Mouse (Mus musculus): ENCODE measurements around the gene Slc38a6. TPM values are rescaled to one million over a fixed set of nuclear protein-coding genes. Genes with fewer than 3 reads are reported as not detected.

The Slc38a6 gene
- 1 to 10 TPM; 3.0 to 3.1 TPM for total RNA-seq (2021)
- long read RNA-seq, experiment 1, partial matches to known transcripts, result 1 of 2 reads
- long read RNA-seq, experiment 1, other reads (novel, unspliced or antisense), result 0 of 2 reads
- long read RNA-seq, experiment 2, partial matches to known transcripts, result 0 of 1 reads
- long read RNA-seq, experiment 2, other reads (novel, unspliced or antisense), result 1 of 1 reads

DNA sequence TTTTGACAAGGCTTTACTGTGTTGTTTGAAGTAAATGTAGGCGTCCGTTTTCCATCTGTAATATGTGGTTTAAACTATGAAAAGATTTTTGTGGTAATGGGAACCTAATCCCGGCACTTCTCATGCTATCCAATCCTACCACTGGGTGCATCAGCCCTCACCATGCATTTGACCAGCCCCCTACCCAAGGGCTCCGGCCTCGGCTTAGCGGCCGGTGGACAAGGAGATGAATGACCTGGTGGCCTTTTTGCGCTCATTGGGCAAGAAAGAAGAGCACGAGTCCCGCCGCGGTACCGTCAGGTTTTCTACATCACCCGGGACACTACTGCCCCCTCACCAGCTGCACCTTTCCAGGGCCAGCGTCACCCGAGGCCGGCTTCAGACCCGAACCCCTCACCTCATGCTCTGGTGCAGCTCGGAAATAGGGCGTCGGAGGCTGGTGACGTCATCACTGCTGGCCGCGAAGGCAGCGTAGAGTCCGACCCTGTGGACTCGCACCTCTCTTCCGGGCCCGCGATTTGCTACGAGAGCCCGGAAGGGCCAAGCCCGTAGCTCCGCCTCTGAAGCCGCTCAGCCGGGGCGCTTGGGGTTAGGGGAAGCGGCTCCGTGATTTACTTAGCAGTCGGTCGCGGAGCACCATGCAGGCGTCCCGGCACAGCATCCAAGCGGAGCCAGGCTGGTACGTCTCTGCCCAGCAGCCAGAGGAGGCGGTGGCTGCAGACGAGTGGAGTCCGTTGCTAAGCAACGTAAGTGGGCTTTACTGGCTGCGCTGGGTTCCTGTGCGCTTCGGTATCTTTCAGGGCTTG lies at the start of gene Slc38a6, which contains the start of gene Trmt5:
TSS of gene Slc38a6 (plus strand) at position 493 of the 806 bp plus-strand sequence.
TSS of gene Trmt5 (minus strand) at position 424 of the 806 bp plus-strand sequence.
- peak; percentile 92 for DNase-seq

DNA sequence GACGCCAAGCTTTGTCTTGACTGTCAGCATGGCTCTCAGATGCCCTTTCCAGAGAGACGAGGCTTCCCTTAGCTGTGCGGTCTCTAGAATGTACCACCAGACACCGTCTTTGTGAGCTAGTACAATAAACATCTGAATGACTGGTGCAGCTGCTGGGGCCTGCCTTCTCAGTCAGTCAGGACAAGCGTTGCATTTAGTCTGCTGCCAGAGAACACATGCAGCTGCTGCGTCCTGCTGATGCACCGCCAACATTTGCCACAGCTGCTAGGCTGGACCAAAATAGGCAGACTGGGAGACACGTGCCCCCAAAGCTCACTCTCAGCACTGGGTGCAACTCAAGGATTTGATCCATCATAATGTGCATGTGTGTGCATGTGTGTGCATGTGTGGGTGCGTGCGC lies 44.6 kb upstream of the Slc38a6 start:
- peak; percentile 70 for DNase-seq

DNA sequence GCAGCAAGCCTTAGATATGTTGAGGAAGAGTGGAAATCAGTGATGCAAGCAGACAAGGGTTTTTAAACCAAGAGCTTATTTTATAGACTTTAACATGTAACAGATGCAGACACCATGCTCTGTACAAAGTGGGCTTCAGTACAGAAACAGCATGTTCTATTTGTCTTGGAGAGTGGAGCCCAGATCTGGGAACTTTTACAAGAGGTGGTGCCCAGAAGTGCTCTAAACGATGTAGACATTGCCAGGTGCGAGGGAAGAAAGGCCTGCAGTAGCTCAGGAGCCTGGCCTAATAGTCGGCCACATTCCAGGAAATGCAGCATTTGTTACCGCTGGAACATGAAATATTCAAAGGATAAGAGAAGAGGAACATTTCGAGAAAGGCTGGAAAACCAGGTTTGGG lies 40.9 kb upstream of the Slc38a6 start:
- DNase-seq, result no peak

DNA sequence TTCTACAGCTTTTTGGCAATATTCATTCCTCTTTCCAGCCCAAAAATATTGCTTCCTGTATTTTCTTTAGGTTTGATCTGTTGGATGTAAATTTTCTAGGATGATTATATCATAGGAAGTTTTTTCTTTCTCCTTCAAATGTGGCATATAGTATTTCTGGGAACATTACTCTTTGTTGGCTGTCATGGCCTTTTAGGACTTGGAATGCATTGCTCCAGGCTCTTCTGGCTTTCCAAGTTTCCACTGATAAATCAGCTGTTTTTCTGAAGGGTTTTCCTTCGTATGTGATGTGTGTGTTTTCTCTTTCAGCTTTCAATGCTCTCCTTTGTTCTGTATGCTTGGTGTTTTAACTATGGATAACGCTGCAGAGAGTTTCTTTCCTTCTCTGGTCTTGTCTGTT lies 31.6 kb upstream of the Slc38a6 start:
- no peak for DNase-seq

DNA sequence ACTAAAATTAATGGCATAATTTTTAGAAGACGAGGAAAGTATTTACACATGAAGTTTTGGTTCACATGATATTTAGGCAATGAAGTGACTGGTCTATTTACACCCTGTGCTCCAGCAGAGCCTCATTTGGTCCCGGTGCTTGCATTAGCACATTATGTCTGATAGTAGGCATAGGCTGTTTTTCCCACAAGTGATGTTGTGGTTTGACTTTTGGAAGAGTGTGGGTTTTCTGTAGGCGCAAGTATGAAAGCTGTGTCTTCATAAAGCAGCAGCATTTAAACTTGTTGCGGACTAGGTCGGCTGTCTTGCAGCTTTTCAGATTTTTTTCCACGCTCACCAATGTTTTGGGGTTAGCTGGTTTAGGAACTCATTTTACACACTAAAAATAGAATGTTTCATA lies 27.3 kb upstream of the Slc38a6 start:
- DNase-seq, result no peak

DNA sequence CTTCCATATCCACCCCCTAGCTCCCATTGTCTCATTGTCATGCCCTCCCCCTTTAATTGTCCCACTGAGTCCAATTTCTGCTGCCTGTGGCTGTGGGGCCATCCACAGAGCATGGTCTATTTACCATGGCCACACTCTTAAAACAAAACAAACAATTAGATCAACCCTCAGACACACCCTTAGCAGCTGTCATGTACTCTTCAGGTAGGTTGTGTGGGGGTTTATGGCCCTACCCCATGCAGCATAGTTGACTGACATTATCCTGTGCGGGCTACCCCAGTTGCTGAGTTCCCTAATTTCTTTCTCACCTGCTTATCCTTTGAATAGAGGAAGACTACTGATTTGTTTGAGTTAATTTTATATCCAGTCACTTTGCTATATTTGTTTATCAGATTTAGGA lies 26.2 kb upstream of the Slc38a6 start:
- DNase-seq, result no peak

DNA sequence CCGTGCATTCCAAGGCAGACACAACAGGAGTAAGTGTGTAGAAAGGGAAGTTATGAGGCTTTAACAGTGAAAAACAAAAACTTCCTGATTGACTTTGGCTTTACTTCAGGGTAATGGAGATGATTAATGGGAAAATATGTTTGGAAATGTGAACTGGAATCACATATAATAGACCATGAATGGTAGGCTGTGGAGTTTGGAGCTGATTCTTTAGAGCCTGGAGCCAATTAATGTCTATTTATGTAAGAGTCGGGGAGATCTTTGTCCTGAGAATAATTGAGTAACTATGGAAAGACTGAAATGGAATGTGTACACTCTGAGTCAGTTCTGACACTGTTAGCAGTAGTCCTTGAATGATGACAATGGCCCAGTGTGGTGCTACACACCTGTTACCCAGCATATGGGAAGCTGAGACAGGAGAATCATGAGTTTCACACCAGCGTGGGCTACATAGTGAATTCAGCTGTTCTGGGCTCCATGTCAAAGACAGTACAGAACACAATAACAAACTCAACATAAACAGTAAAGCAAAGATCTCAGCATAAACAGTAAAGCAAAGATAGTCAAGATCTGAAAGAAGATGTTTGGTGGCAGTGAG lies 21.1 kb upstream of the Slc38a6 start:
- no peak for DNase-seq

DNA sequence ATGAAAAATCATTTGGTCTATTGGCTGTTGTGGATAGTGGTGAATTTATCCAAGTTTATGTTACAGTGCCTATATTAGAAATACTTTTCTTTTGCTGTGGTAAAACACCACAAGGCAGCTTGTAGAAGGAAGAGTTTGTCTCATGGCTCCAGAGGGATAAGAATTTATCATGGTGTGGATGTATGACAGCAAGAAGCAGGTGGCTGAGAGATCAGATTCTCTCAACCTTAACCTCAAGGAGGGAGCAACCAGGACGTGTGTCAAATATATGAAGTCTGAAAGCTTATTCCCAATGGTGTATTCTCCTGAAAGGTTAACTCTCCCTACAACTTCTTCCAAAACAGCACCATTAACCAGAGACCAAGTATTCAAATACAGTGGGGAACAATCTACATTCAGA lies 20.0 kb upstream of the Slc38a6 start:
- no peak for DNase-seq

DNA sequence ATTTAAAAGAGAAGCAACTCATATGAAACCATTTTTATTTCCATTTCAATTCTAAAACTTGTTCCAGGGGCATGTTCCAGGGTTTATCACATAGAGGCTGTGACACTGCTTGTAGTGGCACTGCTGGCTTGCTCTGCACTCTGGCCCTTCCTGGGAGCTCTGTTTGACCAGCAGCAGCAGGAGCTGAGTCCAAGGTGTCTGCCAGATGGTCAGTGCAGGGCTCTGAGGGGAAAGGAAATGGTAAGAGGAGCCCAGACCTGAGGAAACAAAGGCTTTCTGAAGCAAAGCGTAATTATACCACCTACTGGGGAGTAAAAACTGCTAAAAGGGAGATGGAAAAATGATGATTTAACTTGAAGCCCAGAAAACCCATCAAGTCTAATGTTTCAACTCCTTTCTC lies 18.1 kb upstream of the Slc38a6 start:
- DNase-seq, result no peak

DNA sequence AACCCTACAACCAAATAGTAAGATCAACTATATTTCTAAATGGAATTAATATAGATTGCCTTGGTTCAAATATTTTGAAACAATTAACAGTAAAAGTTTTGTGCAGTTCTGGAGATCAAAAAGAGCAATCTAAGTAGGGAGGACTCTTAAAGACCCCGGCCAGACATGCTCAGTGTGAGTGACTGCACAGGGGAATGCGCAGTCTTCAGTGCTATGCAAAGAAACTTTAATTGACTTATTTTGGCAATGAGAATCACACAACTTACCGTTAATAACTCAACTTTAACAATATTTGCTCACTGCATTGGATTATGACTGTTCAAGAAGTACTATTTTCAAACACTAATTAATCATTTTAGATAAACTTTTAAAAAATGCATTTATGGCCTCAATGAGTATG lies 17.0 kb upstream of the Slc38a6 start:
- no peak for DNase-seq

DNA sequence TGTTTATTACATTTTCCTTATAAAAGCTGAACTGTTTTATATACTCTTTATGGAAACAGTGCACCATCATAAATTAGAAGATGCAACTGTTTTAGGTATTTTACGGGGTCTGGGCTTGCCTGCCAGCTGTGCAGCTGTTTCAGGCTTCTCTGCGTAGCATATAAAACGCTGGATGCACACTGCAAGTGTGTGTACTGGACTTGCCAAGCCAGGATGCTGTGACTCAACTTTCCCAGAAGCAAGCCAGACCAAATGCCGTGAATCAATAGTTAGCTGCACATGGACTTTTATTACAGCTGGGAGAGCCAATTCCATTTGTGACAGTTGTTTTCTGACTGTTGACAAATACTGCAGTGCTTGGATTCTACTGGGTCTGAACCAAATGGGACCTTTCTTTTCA lies 16.6 kb upstream of the Slc38a6 start:
- peak; percentile 13 for DNase-seq

DNA sequence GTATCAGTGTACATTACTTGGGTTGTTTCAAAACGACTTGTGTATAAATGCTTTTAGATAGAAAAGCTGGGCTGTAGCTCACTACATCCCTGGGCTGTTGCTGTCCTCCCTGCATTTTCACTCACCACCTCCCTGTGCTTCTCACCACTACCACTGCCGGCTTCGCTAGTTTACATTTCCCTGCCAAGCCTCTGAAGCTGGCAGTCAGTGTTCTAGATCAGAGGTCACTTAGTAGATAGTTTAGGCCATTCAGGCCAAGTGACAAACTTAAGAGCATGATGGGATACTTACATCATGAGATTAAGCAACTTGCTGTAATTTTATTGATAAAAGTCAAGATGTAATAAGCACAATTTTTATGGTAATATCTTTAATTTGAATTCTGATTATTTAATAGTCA lies 11.7 kb upstream of the Slc38a6 start:
- no peak for DNase-seq

DNA sequence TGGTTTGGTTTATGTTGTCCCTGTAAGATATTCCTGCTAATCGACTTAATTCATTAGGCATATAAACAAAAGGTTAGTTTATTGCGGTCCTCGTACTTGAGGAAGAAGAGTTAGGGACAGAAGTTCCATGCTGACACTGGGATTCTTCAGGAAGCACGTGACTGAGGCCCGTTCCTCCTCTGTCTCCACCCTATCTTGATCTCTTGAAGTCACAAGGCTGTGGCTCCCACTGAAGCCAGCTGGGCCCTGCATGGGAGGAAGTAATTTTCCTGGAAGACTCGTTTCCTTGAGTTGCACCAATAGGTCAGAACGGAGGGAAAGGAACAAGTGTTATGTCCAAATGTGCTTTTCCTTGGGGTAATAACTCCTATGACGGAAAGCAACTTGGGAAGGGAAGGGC lies 1.0 kb downstream of the Slc38a6 start:
- peak; percentile 26 for DNase-seq

DNA sequence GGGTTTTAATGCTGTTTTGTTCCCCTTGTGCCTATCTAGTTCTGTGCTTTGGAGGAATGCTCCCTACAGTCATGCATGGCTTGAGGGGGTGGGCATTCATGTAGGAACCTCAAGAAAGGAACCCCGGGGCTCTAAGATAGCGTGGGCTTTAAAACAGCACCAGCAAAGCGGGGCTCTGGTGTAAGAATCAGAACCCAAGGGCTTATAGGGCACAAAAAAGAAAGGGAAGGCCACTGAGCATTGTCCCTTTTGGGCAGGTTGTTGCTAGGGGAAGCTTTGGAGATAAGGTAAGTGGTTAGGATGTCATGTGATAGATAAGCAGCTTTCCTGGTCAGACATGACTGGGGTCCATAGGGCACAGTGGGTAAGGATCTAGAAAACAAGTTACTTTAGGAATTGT lies 2.0 kb downstream of the Slc38a6 start:
- no peak for DNase-seq

DNA sequence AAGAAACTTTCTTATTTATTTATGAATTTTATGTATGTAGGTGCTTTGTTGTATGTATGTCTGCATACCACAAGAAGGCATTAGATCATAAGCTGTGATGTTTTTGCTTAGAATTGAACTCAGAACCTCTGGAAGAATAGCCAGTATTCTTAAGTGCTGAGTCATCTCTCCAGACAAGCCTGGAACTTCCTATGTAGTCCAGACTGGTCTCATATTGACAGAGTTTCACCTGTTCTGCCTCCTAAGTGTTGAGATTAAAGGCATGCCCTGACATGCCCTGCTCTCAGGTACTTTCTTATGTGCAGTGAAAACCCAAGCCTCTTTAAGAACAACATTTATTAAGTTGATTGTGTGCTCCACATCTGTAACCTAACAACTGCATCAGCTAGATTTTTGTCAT lies 8.3 kb downstream of the Slc38a6 start:
- DNase-seq, result no peak

DNA sequence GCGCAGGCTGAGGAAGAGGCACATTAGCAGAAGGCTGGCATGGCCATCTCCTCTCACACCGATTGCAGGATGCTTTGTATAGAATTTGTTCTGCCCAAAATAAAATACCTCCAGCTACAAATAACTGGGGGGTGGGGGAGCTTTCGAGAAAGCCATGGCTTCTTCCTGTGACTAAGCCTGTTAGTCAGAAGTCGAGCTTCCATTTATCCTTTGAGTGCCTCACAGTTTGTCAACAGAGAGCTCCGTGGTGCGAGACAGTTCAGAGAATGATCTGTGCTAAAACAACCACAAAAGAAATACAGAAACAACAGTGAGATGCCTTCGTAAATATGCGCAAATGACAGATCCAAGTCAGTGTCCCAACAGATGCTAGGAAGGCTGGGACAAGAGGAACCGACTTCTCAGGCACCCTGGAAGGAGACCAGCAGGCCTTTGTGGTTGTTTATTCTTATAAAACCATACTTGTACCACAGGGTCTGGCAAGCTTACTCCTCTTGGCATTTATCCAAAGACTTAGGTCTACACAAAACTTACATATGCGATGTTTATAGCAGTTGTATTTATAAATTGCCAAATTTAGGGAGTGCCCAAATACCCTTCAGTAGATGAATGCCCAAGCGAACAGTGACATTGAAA lies 9.0 kb downstream of the Slc38a6 start:
- no peak for DNase-seq

DNA sequence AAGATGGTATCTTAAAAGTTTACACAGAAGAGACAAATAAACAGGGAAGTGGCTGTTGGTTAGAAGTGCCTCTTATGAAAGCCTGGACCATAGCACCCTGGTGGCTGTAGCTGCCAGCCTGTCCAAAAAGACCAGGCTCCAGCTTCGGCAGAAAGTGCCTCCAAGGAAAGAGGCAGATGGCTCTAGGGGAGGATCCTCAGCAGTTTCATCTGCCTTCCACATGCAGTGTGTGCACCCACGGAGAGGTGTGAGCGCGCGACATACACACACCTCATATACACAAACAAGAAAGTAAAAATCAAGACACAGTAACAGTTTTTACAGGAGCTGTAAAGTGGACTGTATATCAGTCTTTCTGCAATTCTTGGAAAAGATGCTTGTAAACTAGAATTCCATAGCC lies 12.0 kb downstream of the Slc38a6 start:
- no peak for DNase-seq

DNA sequence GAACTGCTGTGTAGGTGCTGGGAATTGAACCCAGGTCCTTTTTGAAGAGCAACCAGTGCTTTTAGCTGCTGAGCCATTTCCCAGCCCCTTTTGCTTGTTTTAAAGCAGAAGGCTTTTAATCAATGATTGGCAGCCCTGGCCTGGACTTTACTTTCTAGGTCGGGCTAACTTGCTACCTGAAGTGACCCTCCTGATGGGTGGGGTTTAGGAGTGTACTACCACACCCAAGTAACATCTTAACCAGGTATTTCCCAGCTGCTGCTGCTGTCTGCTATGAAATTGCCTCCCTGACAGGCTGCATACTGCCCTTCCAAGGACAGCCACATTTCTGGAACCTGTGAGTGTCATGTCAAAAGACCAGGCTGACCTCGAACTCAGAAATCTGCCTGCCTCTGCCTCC lies 14.0 kb downstream of the Slc38a6 start:
- no peak for DNase-seq

DNA sequence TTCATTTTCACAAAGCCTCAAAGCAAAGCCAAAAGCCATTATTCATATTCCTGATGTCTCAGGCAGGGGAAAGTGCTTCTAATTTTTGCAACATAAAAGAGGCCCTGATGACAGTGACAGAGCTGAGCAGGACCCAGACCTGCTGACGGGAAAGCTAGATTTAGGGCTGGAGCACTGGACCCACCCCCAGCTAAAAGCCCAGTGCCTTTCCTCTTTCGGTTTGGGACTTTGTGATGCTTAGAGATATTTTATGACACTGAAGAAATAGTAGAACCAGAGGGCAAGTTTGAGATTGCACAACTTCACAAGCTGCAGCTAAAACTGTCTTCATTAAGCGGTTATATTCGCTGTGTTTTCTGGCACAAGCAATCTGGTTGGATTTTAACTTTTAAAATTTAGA lies 18.1 kb downstream of the Slc38a6 start:
- peak; percentile 30 for DNase-seq

DNA sequence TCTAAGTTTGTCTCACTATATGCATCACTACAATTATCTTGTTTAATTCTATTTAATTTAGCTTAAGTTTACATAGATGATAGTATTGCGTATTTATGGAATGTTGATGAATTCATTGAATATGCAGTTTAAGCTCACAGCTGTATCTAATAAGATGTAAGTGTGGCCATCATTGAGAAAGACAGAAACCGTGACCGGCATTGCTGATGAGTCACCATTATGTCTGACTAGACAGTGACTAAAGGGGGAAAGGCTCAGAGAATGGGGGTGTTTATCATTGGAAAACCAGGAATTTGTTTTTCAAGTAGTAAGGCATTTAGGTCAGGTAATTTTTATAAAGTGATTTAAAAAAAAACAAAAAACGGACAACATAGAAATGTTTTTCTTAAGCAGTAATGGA lies 21.2 kb downstream of the Slc38a6 start:
- DNase-seq, result no peak

DNA sequence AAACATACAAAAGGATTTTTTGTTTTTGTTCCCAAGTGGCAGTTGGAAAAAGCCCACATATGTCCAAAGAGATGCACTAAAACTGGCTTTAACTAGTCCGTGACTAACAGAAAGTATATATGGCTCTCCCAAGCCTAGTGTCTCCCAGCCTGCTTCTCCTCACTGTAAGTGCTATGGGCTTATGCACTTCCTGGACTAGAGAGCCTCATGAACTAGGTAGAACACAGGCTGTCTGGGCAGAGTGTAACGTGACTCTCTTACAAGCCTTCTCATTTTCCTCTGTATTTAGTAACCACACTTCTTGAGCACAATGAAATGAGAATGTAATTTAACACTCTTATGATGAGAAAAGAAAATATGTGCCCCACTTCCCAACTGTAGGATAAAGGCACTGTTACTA lies 22.1 kb downstream of the Slc38a6 start:
- no peak for DNase-seq

DNA sequence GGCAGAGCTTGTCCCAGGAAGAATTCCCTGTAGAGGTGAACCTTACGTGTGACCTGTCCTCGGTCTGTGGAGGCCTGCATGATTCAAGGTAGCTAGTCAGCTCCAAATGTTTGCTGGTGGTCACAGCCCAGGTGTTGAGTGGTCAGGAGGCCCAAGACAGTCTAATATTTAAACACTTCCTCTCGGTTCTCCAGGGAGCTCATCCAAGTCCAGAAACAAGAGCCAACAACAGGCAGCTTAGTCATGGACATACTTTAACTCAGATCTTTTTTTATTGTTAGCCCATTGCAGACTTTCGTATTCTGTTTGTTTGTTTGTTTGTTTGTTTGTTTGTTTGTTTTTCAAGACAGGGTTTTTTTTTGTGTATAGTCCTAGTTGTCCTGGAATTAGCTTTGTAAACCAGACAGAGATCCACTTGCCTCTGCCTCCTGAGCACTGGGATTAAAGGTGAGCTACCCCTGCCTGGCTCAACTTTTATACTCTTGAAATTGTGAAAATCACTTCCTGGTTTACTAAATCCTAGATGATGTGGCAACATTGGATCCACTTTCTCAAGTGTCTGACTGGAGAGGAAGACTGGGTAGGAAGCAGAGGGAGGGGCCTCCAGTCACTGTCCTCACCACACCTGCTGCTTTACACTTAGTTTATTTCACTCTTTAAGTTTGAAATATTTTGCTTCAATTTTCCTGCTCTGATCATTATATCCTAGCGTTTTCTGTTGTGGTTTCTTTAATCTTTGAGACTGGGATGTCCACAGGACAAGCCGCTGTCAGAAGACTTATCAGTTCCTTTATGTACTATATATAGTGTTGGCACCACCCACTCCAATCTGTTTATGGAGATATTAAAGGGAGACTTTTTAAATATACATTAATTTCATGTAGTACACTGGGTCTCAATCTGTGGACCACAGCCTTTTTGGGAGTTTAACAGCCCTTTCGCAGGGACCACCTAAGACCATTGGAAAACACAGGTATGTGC lies 31.4 kb downstream of the Slc38a6 start:
- DNase-seq, result no peak
